Comparison of ENCODE assay signal across 9 mouse cellular contexts in the genomic region with DNA sequence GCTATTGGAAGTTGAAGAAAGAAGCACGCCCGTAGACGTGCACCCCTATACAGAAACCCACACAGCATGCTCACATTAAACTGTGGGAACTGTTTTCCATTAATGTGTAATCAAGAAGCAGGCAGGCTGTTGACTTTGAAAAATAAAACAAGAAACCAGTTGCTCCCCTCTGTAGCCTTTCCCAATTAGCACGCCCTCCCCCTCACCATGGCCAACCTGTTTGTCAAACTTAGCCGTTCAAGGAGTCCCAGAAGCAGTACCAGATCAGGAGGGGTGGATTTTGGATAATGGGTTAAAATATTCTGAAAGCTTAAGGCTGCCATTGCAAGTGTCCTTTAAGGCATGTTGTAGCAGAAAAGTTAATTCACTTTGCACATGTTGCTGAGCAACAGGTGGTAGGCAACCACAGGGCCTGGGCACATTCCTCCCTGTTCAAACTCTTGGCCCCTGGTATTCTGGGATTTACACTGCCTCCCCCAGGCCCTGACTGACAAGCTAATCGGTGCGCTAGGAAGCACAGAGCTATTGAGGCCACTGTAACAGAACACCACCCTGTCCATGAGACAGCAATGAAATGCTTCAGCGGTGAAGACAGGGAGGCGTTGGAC.
DNase-seq lines count a peak whose midpoint lies in the region; ATAC-seq and TF ChIP-seq lines count a peak whose summit lies in the region.
"Had no signal": no experiment of that assay in that cellular context is flagged by ENCODE, and none has a peak within 500 bp of the region (broad histone marks: within the 10 kb centered on the region; RNA-seq: fewer than 3 reads in every experiment).

No protein-coding gene starts in this region.

- no peak overlapping the region; the same call in 1 of the 2 replicates for H3K27ac ChIP-seq in heart, embryonic 11.5 days (ENCODE audit: low read depth, low read length)
- no peak overlapping the region for H3K27ac ChIP-seq in heart, embryonic 12.5 days (ENCODE audit: poor library complexity, severe bottlenecking)
- no peak overlapping the region for H3K27ac ChIP-seq in limb, embryonic 11.5 days (replicated peaks; ENCODE audit: low read depth, low read length)
- no peak overlapping the region for H3K27ac ChIP-seq in left cerebral cortex, adult 2 months

- H3K4me2 ChIP-seq in heart, embryonic 11.5 days = no peak overlapping the region
- no peak overlapping the region for H3K4me2 ChIP-seq in heart, embryonic 12.5 days
- H3K4me2 ChIP-seq in limb, embryonic 11.5 days (ENCODE audit: low read depth, severe bottlenecking) = no peak overlapping the region

- intact Hi-C loops in left cerebral cortex, adult 2 months (cut with DNase I) = no loop called here

- H3K36me3 ChIP-seq in heart, embryonic 11.5 days (ENCODE audit: control insufficient read depth, insufficient read depth, low read length) = no peaks in the 10 kb centered on the region
- no peaks in the 10 kb centered on the region for H3K36me3 ChIP-seq in heart, embryonic 12.5 days
- H3K36me3 ChIP-seq in limb, embryonic 11.5 days (ENCODE audit: control insufficient read depth, insufficient read depth, low read length) = no peaks in the 10 kb centered on the region

- H3K4me3 ChIP-seq in heart, embryonic 11.5 days (ENCODE audit: low read depth, low read length) = no peak overlapping the region
- H3K4me3 ChIP-seq in heart, embryonic 12.5 days = no peak overlapping the region
- H3K4me3 ChIP-seq in limb, embryonic 11.5 days (ENCODE audit: low read depth, low read length) = no peak overlapping the region
- no peak overlapping the region for H3K4me3 ChIP-seq in left cerebral cortex, adult 2 months

- TF ChIP-seq POLR2A in brain, embryonic 14.5 days (IDR thresholded peaks at IDR 0.05; ENCODE audit: borderline replicate concordance, extremely low read depth, insufficient read depth, insufficient read length, poor library complexity, severe bottlenecking) = no peak

- 51% methylated on average over 9 of the region's 9 CpGs for WGBS in heart, embryonic 11.5 days (ENCODE audit: insufficient replicate concordance)
- 50% methylated on average over 9 of the region's 9 CpGs for WGBS in heart, embryonic 12.5 days
- WGBS in limb, embryonic 11.5 days = 7% methylated on average over 9 of the region's 9 CpGs

- no peak for TF ChIP-seq CTCF in brain, embryonic 14.5 days (IDR thresholded peaks at IDR 0.05; ENCODE audit: borderline replicate concordance, extremely low read depth, insufficient read depth, insufficient read length)
- no peak for TF ChIP-seq CTCF in left cerebral cortex, adult 2 months (IDR thresholded peaks at IDR 0.05)

- H3K27me3 ChIP-seq in heart, embryonic 11.5 days (ENCODE audit: control insufficient read depth, insufficient read depth, low read length) = no peaks in the 10 kb centered on the region
- no peaks in the 10 kb centered on the region for H3K27me3 ChIP-seq in heart, embryonic 12.5 days (replicated peaks)
- H3K27me3 ChIP-seq in limb, embryonic 11.5 days (ENCODE audit: control insufficient read depth, insufficient read depth, low read length) = no peaks in the 10 kb centered on the region

- H3K9ac ChIP-seq in heart, embryonic 11.5 days (ENCODE audit: low read depth, low read length) = no peak overlapping the region
- H3K9ac ChIP-seq in heart, embryonic 12.5 days = no peak overlapping the region
- H3K9ac ChIP-seq in limb, embryonic 11.5 days (ENCODE audit: low read length) = no peak overlapping the region

- peak; percentile 25 for DNase-seq in heart, adult 9 months (ENCODE audit: low spot score in 2 of 2)
- peak; percentile 57 for DNase-seq in brain, embryonic 14.5 days (ENCODE audit: low read depth)
- DNase-seq in limb, embryonic 11.5 days (ENCODE audit: low spot score) = peak; percentile 71
- DNase-seq in left cerebral cortex, adult 2 months (ENCODE audit: extremely low spot score in 1 of 2, low spot score in 2 of 2) = no peak
- no peak for DNase-seq in ovary, postnatal 14 days (ENCODE audit: low spot score)
- DNase-seq: thymus, adult 2 months had no signal

- 0 out of 2 replicates have a peak, but pooled peaks cover 6% of the 10 kb centered on the region for H3K4me1 ChIP-seq in heart, embryonic 11.5 days (ENCODE audit: control insufficient read depth, insufficient read depth, low read length)
- no peaks in the 10 kb centered on the region for H3K4me1 ChIP-seq in heart, embryonic 12.5 days (replicated peaks)
- peaks cover 4% of the 10 kb centered on the region for H3K4me1 ChIP-seq in limb, embryonic 11.5 days (ENCODE audit: control insufficient read depth, insufficient read depth, low read length)

- no peak for ATAC-seq in heart, embryonic 11.5 days (replicated peaks; ENCODE audit: insufficient number of reproducible peaks, low FRiP score, low TSS enrichment)
- peak; percentile 53; the same call in 1 of the 2 replicates for ATAC-seq in heart, embryonic 12.5 days (ENCODE audit: insufficient number of reproducible peaks, low FRiP score)
- peak; percentile 79 for ATAC-seq in limb, embryonic 11.5 days (ENCODE audit: insufficient number of reproducible peaks, low FRiP score, low TSS enrichment, low read depth)
- ATAC-seq in CD4-positive, CD25-positive, alpha-beta regulatory T cell, adult 4 months = no peak

- no peaks in the 10 kb centered on the region for H3K9me3 ChIP-seq in heart, embryonic 11.5 days (replicated peaks; ENCODE audit: control insufficient read depth, low read length)
- H3K9me3 ChIP-seq in heart, embryonic 12.5 days (replicated peaks) = no peaks in the 10 kb centered on the region
- H3K9me3 ChIP-seq in limb, embryonic 11.5 days (ENCODE audit: control insufficient read depth, low read length) = no peaks in the 10 kb centered on the region

Comparison
In these comparisons a context has a peak if more than half of its experiments do, and no peak if none do; other contexts are left out.
1. ATAC-seq: peak in heart, embryonic 12.5 days (single experiment) and limb, embryonic 11.5 days (single experiment); none in heart, embryonic 11.5 days (single experiment) and CD4-positive, CD25-positive, alpha-beta regulatory T cell, adult 4 months (single experiment).
2. DNase-seq: peak in heart, adult 9 months (2 of 2), brain, embryonic 14.5 days (single experiment) and limb, embryonic 11.5 days (single experiment); none in left cerebral cortex, adult 2 months (0 of 2) and ovary, postnatal 14 days (single experiment).